Mouse (Mus musculus): Measurements from ENCODE around the gene Slc22a17. TPM values are rescaled to one million over a fixed set of nuclear protein-coding genes. Genes with fewer than 3 reads are reported as not detected.

Slc22a17 gene
- polyA plus RNA-seq, 1 experiment from 2014 or later = 25.3 TPM

- peak; percentile 71 for TF ChIP-seq CTCF (IDR thresholded peaks at IDR 0.05)
- DNase-seq (ENCODE audit: low read depth, low spot score) (no peak), ATAC-seq (peak; percentile 76)
- no peaks in the 10 kb centered on the region for H3K27me3 ChIP-seq
- ChIA-PET POLR2A (no interaction called here), CTCF (interaction anchor here (0.7 to 2.5 kb wide), 6 partner anchors 9 to 114 kb away, joined by 3 to 14 read pairs (median 4); partner anchors contain the start of gene Ngdn)
- in situ Hi-C loops (cut with MboI; ENCODE audit: low pct_unique_long_range_greater_than_20kb) = loop anchor here (5.0 kb wide), 3 partner anchors 37 to 182 kb away; partner anchors contain the start of gene Cmtm5
These were observed 12.5 kb downstream of the Slc22a17 start for GRCm38 (mm10) chr14:54900383-54900782.

- ATAC-seq (no peak), DNase-seq (ENCODE audit: low read depth, low spot score) (no peak)
- ChIA-PET CTCF (interaction anchor here (1.6 kb wide), 1 partner anchor 118 kb away, joined by 5 read pairs; the partner anchor contains the start of gene Ngdn), POLR2A (interaction anchor here (1.2 kb wide), 1 partner anchor 9 kb away, joined by 4 read pairs; no protein-coding TSS in a partner anchor)
- in situ Hi-C loops (cut with MboI; ENCODE audit: low pct_unique_long_range_greater_than_20kb) = loop anchor here (25.0 kb wide), 1 partner anchor 690 kb away; the partner anchor contains the start of genes Emc9, Fitm1, Psme1 and Psme2
- no peaks in the 10 kb centered on the region for H3K27me3 ChIP-seq
- no peak for TF ChIP-seq CTCF (IDR thresholded peaks at IDR 0.05)
These were observed 15.5 kb downstream of the Slc22a17 start for GRCm38 (mm10) chr14:54897445-54897844.

DNA sequence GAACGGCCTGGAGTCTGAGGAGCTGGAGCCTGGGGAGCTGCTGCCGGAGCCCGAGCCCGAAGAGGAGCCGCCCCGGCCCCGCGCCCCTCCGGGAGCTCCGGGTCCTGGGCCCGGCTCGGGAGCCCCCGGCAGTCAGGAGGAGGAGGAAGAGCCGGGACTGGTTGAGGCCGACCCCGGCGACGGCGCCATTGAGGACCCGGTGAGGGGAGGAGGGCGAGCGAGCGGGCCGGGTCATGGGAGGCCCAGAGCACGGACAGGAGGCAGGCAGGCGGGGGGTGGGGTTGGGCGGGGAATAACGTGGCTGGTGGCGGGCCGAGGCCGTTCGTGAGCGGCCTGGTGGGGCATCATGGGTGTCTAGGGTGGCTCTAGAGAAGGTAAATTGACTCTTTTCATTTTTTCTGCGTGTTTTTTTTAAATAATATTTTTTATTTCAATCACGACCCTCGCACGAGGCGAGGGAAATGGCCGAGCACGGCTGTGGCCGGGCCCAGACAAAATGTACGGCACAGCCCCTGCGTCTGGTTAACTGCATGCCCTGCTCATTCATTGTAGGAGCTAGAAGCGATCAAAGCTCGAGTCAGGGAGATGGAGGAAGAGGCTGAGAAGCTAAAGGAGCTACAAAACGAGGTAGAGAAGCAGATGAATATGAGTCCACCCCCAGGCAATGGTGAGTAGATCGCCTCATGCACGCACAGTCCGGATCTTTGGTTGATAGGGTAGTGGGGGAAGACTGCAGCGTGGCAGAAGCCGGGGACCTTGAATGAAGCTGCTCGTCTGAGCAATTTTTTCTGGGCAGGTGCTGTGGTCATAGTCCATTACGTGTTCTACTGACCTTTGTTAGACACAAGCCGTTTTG is 18.4 kb downstream of the Slc22a17 start:
- in situ Hi-C loops (cut with MboI; ENCODE audit: low pct_unique_long_range_greater_than_20kb) = loop anchor here (25.0 kb wide), 1 partner anchor 693 kb away; the partner anchor contains the start of genes Emc9, Fitm1, Psme1 and Psme2
- TF ChIP-seq CTCF (IDR thresholded peaks at IDR 0.05) = no peak
- DNase-seq (ENCODE audit: low read depth, low spot score) (no peak), ATAC-seq (peak; percentile 51)
- ChIA-PET POLR2A (interaction anchor here (0.8 to 1.3 kb wide), 4 partner anchors 12 to 119 kb away, joined by 4 to 7 read pairs (median 4); partner anchors contain the start of genes Bcl2l2, Gm20521 and Ppp1r3e), CTCF (interaction anchor here (0.8 to 1.4 kb wide), 5 partner anchors 8 to 121 kb away, joined by 3 read pairs; partner anchors contain the start of gene Ngdn)
- no peaks in the 10 kb centered on the region for H3K27me3 ChIP-seq

GRCm38 (mm10) chr14:54893651-54894181 is 19.2 kb downstream of the Slc22a17 start:
- CTCF ChIA-PET = interaction anchor here (1.4 kb wide), 1 partner anchor 121 kb away, joined by 3 read pairs; the partner anchor contains the start of gene Ngdn
- in situ Hi-C loops (cut with MboI; ENCODE audit: low pct_unique_long_range_greater_than_20kb) = loop anchor here (25.0 kb wide), 1 partner anchor 694 kb away; the partner anchor contains the start of genes Emc9, Fitm1, Psme1 and Psme2
- H3K27me3 ChIP-seq = no peaks in the 10 kb centered on the region
- no peak for TF ChIP-seq CTCF (IDR thresholded peaks at IDR 0.05)
- peak; percentile 99 for DNase-seq (ENCODE audit: low read depth, low spot score)
- POLR2A ChIA-PET = no interaction called here
- peak; percentile 99 for ATAC-seq

GRCm38 (mm10) chr14:54892200-54892599 is 20.7 kb downstream of the Slc22a17 start, which contains the start of gene Pabpn1:
Gene Pabpn1 (plus strand): TSS chr14:54892500.
- DNase-seq (ENCODE audit: low read depth, low spot score) = no peak
- ATAC-seq = no peak
- H3K27me3 ChIP-seq = no peaks in the 10 kb centered on the region
- no peak for TF ChIP-seq CTCF (IDR thresholded peaks at IDR 0.05)
- ChIA-PET POLR2A (interaction anchor here (0.7 kb wide), 1 partner anchor 106 kb away, joined by 3 read pairs; no protein-coding TSS in a partner anchor), CTCF (no interaction called here)
- in situ Hi-C loops (cut with MboI; ENCODE audit: low pct_unique_long_range_greater_than_20kb) = loop anchor here (25.0 kb wide), 1 partner anchor 695 kb away; the partner anchor contains the start of genes Emc9, Fitm1, Psme1 and Psme2

- no peak for ATAC-seq
- H3K27me3 ChIP-seq = no peaks in the 10 kb centered on the region
- CTCF ChIA-PET = interaction anchor here (2.6 kb wide), 1 partner anchor 130 kb away, joined by 6 read pairs; the partner anchor contains the start of gene Ngdn
- in situ Hi-C loops (cut with MboI; ENCODE audit: low pct_unique_long_range_greater_than_20kb) = loop anchor here (25.0 kb wide), 1 partner anchor 702 kb away; the partner anchor contains the start of genes Emc9, Fitm1, Psme1 and Psme2
- TF ChIP-seq CTCF (IDR thresholded peaks at IDR 0.05) = no peak
- POLR2A ChIA-PET = interaction anchor here (1.1 kb wide), 1 partner anchor 12 kb away, joined by 3 read pairs; no protein-coding TSS in a partner anchor
- DNase-seq (ENCODE audit: low read depth, low spot score) = no peak
These were observed 27.6 kb downstream of the Slc22a17 start for GRCm38 (mm10) chr14:54885309-54885708.

- ATAC-seq (no peak), DNase-seq (ENCODE audit: low read depth, low spot score) (no peak)
- in situ Hi-C loops (cut with MboI; ENCODE audit: low pct_unique_long_range_greater_than_20kb) = loop anchor here (25.0 kb wide), 1 partner anchor 703 kb away; the partner anchor contains the start of genes Emc9, Fitm1, Psme1 and Psme2
- H3K27me3 ChIP-seq = no peaks in the 10 kb centered on the region
- ChIA-PET POLR2A (interaction anchor here (0.7 kb wide), 1 partner anchor 9 kb away, joined by 3 read pairs; no protein-coding TSS in a partner anchor), CTCF (interaction anchor here (1.4 to 2.6 kb wide), 2 partner anchors 12 to 131 kb away, joined by 3 to 6 read pairs; partner anchors contain the start of gene Ngdn)
- no peak for TF ChIP-seq CTCF (IDR thresholded peaks at IDR 0.05)
These were observed 28.8 kb downstream of the Slc22a17 start for GRCm38 (mm10) chr14:54884022-54884712.

- no peak for TF ChIP-seq CTCF (IDR thresholded peaks at IDR 0.05)
- no peaks in the 10 kb centered on the region for H3K27me3 ChIP-seq
- DNase-seq (ENCODE audit: low read depth, low spot score) = no peak
- POLR2A ChIA-PET = interaction anchor here (0.7 to 1.0 kb wide), 2 partner anchors 9 to 11 kb away, joined by 3 to 4 read pairs; no protein-coding TSS in a partner anchor
- CTCF ChIA-PET = interaction anchor here (1.4 to 2.6 kb wide), 2 partner anchors 11 to 132 kb away, joined by 3 to 6 read pairs; partner anchors contain the start of gene Ngdn
- in situ Hi-C loops (cut with MboI; ENCODE audit: low pct_unique_long_range_greater_than_20kb) = loop anchor here (25.0 kb wide), 1 partner anchor 704 kb away; the partner anchor contains the start of genes Emc9, Fitm1, Psme1 and Psme2
- ATAC-seq = peak; percentile 86
These were observed 29.5 kb downstream of the Slc22a17 start, which contains the start of the genes Bcl2l2 and Gm20521 for GRCm38 (mm10) chr14:54883154-54884021. Gene Bcl2l2 (plus strand): TSS chr14:54883377. Gene Gm20521 (plus strand): TSS chr14:54883441.

All from Patski (cell line).